Mouse (Mus musculus): ENCODE measurements around the gene Tob2. TPM values are rescaled to one million over a fixed set of nuclear protein-coding genes. Genes with fewer than 3 reads are reported as not detected.

The Tob2 gene
- 24.6 and 26.0 TPM in 2 replicates for polyA plus RNA-seq (2015; fragmentation: Nextera tagmentation; extraction: Ambion mirVana)

DNA sequence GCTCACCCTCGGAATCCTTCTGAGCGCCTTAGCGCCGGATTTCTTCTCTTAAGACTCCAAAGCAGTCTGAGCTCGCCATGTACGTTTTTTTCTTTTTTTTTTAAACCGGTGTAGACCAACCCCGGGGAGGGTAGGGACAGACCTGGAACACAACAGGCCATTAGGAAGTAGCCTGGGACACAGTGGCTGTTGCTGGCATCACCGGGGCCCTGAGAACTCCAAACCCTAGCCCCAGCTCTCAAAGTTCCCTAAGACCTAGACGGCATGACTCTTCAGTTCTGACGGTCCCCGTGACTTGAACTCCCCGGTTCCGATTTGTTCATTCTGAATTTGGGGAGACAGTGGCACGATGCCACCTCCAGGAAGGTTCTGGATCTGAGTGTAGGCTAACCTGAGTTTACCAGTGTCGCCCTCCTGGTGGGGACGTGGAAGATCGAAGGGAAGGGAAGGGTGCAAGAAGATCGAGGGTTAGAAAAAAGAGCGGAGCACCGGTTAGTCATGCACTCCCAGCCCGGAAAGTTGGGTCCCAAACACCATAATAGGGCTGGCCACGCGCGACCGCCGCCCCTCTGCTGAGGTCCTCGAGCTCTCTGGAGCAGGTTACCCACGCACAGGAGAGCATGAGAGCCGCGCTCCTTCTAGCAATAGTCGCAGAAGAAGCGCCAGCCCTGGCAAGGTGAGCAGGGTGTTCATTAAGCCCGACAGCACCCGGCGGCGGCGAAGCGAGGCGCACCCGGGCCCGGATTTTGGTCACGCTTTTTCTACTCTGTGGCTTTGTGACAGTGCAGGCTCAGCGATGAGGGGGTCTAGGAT, at the start of gene Tob2:
Gene Tob2 (minus strand): TSS at position 280 of the 813 bp plus-strand sequence.
- ATAC-seq (ENCODE audit: low FRiP score, low read depth): peak; percentile 8; the same call in 1 of the 2 replicates
- H3K9me3 ChIP-seq: no peaks in the 10 kb centered on the region
- WGBS: under 1% methylated on average over 44 of the region's 44 CpGs
- H3K4me3 ChIP-seq: peak within 1 kb of the TSS; percentile 91
- peak within 1 kb of the TSS; percentile 96 for H3K9ac ChIP-seq
- peak within 1 kb of the TSS; percentile 96 for H3K4me2 ChIP-seq (replicated peaks)
- peak within 1 kb of the TSS; percentile 95 for H3K27ac ChIP-seq
- peaks cover 18% of the 10 kb centered on the region for H3K4me1 ChIP-seq
- H3K36me3 ChIP-seq: peaks cover 8% of the 10 kb centered on the region; the same call in 1 of the 2 replicates
- H3K27me3 ChIP-seq: no peaks in the 10 kb centered on the region

- peaks cover 96% of the 10 kb centered on the region for H3K36me3 ChIP-seq
These were observed 49.4 kb upstream of the Tob2 start for GRCm38 (mm10) chr15:81907953-81908352.

DNA sequence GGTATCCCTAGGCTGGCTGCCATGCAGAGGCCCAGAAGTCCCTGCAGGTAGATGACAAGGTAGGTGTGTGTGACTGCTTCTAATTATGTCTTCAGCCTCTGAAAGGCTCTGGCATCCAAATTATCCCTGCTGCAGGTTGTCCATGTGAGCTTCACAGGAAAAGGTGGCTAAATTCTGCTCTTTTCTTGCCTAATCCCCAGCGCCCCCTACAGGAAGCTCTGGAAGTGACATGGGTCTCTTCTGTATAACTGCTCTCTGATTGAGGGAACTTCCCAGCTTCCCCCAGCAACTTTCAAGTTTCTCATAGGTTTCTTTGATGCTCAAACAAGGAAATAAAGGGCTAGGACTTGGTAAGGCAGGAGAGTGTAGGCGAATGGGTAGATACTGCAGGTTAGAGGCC, 46.3 kb upstream of the Tob2 start:
- Histone ChIP-seq H3K4me1 (no peaks in the 10 kb centered on the region), H3K4me2 (replicated peaks) (no peak overlapping the region), H3K4me3 (no peak overlapping the region), H3K36me3 (peaks cover 98% of the 10 kb centered on the region), H3K9ac (no peak overlapping the region), H3K27me3 (no peaks in the 10 kb centered on the region), H3K9me3 (no peaks in the 10 kb centered on the region), H3K27ac (no peak overlapping the region)
- no peak for ATAC-seq (ENCODE audit: low FRiP score, low read depth)
- WGBS: 42% methylated on average over 2 of the region's 2 CpGs

More at GRCm38 (mm10) chr15:81907953-81908352, 49.4 kb upstream of the Tob2 start:
- no peak for ATAC-seq (ENCODE audit: low FRiP score, low read depth)
- Histone ChIP-seq H3K27me3 (no peaks in the 10 kb centered on the region), H3K4me3 (no peak overlapping the region), H3K9me3 (no peaks in the 10 kb centered on the region), H3K4me1 (no peaks in the 10 kb centered on the region), H3K4me2 (replicated peaks) (no peak overlapping the region), H3K27ac (no peak overlapping the region), H3K9ac (no peak overlapping the region)
- 94% methylated on average over 8 of the region's 8 CpGs for WGBS

DNA sequence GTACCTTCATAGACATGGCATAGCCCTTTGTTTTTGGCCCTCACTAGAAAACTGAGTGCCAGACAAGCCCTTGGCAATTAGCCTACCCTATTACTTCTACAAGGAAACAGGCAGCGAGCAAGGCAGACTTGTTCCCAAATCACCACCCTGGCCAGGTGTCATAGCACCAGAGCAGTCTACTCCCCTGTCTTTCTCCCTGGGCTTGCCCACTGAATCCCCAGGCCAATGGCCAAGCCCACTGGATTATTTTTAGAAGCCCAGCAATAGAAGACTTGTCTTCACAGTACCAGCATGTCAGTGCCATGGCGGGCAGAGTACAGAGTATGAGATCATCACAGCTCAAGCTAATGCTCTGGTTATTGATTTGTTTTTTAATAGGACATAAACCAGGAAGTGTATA, 40.2 kb upstream of the Tob2 start:
- H3K27ac ChIP-seq: no peak overlapping the region
- no peaks in the 10 kb centered on the region for H3K27me3 ChIP-seq
- 86% methylated on average over 2 of the region's 2 CpGs for WGBS
- H3K4me2 ChIP-seq (replicated peaks): no peak overlapping the region
- ATAC-seq (ENCODE audit: low FRiP score, low read depth): no peak
- H3K4me3 ChIP-seq: no peak overlapping the region
- H3K9ac ChIP-seq: no peak overlapping the region
- H3K9me3 ChIP-seq: no peaks in the 10 kb centered on the region
- H3K4me1 ChIP-seq: no peaks in the 10 kb centered on the region
- peaks cover 93% of the 10 kb centered on the region for H3K36me3 ChIP-seq

GRCm38 (mm10) chr15:81897607-81898285, 39.1 kb upstream of the Tob2 start:
- Histone ChIP-seq H3K9ac (no peak overlapping the region), H3K27me3 (no peaks in the 10 kb centered on the region), H3K36me3 (peaks cover 91% of the 10 kb centered on the region), H3K4me2 (replicated peaks) (no peak overlapping the region), H3K4me1 (no peaks in the 10 kb centered on the region), H3K4me3 (no peak overlapping the region), H3K9me3 (no peaks in the 10 kb centered on the region), H3K27ac (no peak overlapping the region)
- no peak for ATAC-seq (ENCODE audit: low FRiP score, low read depth)
- 95% methylated on average over 5 of the region's 5 CpGs for WGBS

- Histone ChIP-seq H3K36me3 (peaks cover 91% of the 10 kb centered on the region), H3K9me3 (no peaks in the 10 kb centered on the region), H3K4me2 (replicated peaks) (no peak overlapping the region), H3K4me3 (no peak overlapping the region), H3K27me3 (no peaks in the 10 kb centered on the region), H3K27ac (no peak overlapping the region), H3K4me1 (no peaks in the 10 kb centered on the region), H3K9ac (no peak overlapping the region)
- 93% methylated on average over 2 of the region's 2 CpGs for WGBS
- no peak for ATAC-seq (ENCODE audit: low FRiP score, low read depth)
These were observed 37.8 kb upstream of the Tob2 start for GRCm38 (mm10) chr15:81896407-81896806.

DNA sequence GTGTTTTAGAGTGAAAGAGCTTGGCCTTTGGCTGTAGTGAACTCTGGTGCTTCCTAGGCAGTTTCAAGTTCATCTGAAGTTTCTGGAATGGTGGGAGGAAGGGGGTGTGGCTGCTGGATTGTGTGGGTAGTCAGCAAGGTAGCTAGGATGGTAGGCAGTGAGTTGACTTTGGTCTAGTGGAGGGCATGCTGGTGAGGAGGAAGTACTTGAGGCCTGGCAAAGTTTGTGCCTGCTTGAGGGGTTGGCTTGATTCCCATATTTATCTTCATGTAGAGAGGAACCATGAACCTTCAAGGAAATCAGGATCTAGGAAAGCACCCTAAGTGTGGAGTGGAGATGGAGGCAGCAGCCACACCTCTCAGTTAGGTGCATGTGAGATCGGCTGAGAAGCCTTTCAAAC, 35.4 kb upstream of the Tob2 start:
- no peak overlapping the region for H3K27ac ChIP-seq
- H3K4me3 ChIP-seq: no peak overlapping the region
- H3K4me2 ChIP-seq (replicated peaks): no peak overlapping the region
- no peak for ATAC-seq (ENCODE audit: low FRiP score, low read depth)
- H3K4me1 ChIP-seq: no peaks in the 10 kb centered on the region
- H3K9ac ChIP-seq: no peak overlapping the region
- no peaks in the 10 kb centered on the region for H3K27me3 ChIP-seq
- no peaks in the 10 kb centered on the region for H3K9me3 ChIP-seq
- H3K36me3 ChIP-seq: peaks cover 94% of the 10 kb centered on the region
- WGBS: 81% methylated on average over 1 of the region's 1 CpGs

- no peak overlapping the region for H3K4me2 ChIP-seq (replicated peaks)
- H3K9ac ChIP-seq: no peak overlapping the region
- H3K27me3 ChIP-seq: no peaks in the 10 kb centered on the region
- H3K27ac ChIP-seq: no peak overlapping the region
- ATAC-seq (ENCODE audit: low FRiP score, low read depth): no peak
- no peaks in the 10 kb centered on the region for H3K9me3 ChIP-seq
- H3K4me3 ChIP-seq: no peak overlapping the region
- 94% methylated on average over 8 of the region's 8 CpGs for WGBS
- H3K4me1 ChIP-seq: no peaks in the 10 kb centered on the region
- peaks cover 83% of the 10 kb centered on the region for H3K36me3 ChIP-seq
These were observed 33.4 kb upstream of the Tob2 start for GRCm38 (mm10) chr15:81891822-81892580.

DNA sequence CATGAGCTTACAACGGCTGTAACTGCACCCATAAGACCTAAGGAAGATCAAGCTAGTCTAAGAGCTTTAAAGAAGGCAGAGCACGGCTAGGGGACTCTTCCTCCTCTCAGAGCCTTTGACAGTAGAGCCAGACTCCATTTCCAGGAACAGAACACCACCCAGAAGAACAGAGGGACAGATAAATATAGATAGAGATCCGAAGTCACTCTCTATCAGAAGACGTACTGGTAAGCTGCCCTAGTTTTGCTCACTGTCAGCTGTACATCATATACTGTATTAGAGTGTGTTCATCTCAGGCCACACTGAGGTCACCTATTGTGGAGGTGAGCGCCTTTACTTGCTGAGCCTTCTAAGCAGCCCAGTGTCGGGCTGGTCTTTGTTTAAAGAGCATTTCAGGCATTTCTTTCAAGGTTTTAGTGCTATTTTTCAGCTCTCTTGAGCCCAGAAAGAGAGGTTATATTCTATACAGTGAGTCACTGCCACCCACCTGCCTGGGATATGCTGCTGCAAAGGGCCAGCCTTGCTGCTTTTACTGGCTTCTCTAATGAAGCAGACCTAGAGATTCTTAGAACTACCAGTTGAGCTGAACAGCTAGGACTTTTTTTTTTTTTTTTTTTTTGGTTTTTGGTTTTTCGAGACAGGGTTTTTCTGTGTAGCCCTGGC, 32.7 kb upstream of the Tob2 start:
- Histone ChIP-seq H3K27ac (no peak overlapping the region), H3K4me3 (no peak overlapping the region), H3K27me3 (no peaks in the 10 kb centered on the region), H3K4me2 (replicated peaks) (no peak overlapping the region), H3K36me3 (peaks cover 75% of the 10 kb centered on the region), H3K4me1 (no peaks in the 10 kb centered on the region), H3K9me3 (no peaks in the 10 kb centered on the region), H3K9ac (no peak overlapping the region)
- 91% methylated on average over 7 of the region's 7 CpGs for WGBS
- ATAC-seq (ENCODE audit: low FRiP score, low read depth): no peak

DNA sequence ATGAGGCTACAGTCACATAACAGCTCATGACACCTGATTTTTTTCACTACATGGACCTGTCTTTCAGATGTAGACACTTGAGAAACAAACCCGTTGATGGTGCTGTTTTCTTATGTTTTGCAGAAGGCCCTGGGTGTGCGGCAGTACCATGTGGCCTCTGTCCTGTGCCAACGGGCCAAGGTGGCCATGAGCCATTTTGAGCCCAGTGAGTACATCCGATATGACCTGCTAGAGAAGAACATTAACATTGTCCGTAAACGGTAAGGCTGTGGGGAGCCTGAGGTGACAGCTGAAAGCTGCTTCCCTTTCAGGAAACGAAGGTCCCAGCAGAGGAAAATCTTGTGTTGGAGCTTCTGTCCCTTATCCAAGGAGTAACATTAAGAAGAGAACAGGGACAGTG, 30.6 kb upstream of the Tob2 start:
- Histone ChIP-seq H3K9me3 (no peaks in the 10 kb centered on the region), H3K9ac (no peak overlapping the region), H3K4me1 (no peaks in the 10 kb centered on the region), H3K36me3 (peaks cover 63% of the 10 kb centered on the region), H3K4me2 (replicated peaks) (no peak overlapping the region), H3K4me3 (no peak overlapping the region), H3K27me3 (no peaks in the 10 kb centered on the region), H3K27ac (no peak overlapping the region)
- 95% methylated on average over 7 of the region's 7 CpGs for WGBS
- ATAC-seq (ENCODE audit: low FRiP score, low read depth): no peak

- no peaks in the 10 kb centered on the region for H3K27me3 ChIP-seq
- no peak overlapping the region for H3K9ac ChIP-seq
- no peaks in the 10 kb centered on the region for H3K4me1 ChIP-seq
- H3K4me2 ChIP-seq (replicated peaks): no peak overlapping the region
- peaks cover 45% of the 10 kb centered on the region for H3K36me3 ChIP-seq
- ATAC-seq (ENCODE audit: low FRiP score, low read depth): no peak
- H3K9me3 ChIP-seq: no peaks in the 10 kb centered on the region
- H3K27ac ChIP-seq: no peak overlapping the region
- no peak overlapping the region for H3K4me3 ChIP-seq
- WGBS: 92% methylated on average over 6 of the region's 6 CpGs
These were observed 28.4 kb upstream of the Tob2 start for GRCm38 (mm10) chr15:81886795-81887550.

Data from limb, embryonic 13.5 days (tissue).